Mouse (Mus musculus): ENCODE measurements around the gene Pde11a. TPM values are rescaled to one million over a fixed set of nuclear protein-coding genes. Genes with fewer than 3 reads are reported as not detected.

Gene Pde11a
- polyA plus RNA-seq, 1 experiment from 2014 or later = 0.28 TPM

DNA sequence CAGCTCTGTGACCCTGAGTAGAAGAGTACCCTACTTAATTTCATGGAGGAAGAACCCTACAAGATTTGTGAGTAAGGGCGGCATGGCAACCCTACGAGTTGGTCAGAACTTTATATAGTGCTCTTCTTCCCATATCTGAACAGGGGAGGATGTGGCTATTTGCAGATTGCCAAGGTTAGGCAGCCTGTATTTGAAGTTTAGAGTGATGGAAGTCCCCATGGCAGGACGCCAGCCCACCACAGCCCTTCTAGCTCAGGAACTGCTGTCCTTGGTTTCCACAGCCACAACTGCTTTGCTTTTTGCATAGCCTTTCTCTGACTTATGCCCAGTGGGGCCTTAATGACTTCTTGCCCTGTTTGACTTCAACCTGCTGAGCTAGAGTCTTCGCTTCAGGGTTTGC lies 253.6 kb downstream of the Pde11a start:
- Histone ChIP-seq H3K4me3 (no peak overlapping the region), H3K9ac (no peak overlapping the region), H3K4me2 (no peak overlapping the region), H3K27ac (no peak overlapping the region), H3K36me3 (no peaks in the 10 kb centered on the region), H3K4me1 (0 out of 2 replicates have a peak, but pooled peaks cover 10% of the 10 kb centered on the region), H3K27me3 (no peaks in the 10 kb centered on the region), H3K9me3 (no peaks in the 10 kb centered on the region)
- no peak for ATAC-seq (ENCODE audit: insufficient number of reproducible peaks, insufficient read depth, low FRiP score, low TSS enrichment, low read depth)
- 93% methylated on average over 4 of the region's 4 CpGs for WGBS

GRCm38 (mm10) chr2:76083901-76084300 lies 254.7 kb downstream of the Pde11a start:
- H3K4me1 ChIP-seq = 0 out of 2 replicates have a peak, but pooled peaks cover 7% of the 10 kb centered on the region
- no peaks in the 10 kb centered on the region for H3K36me3 ChIP-seq
- WGBS = 73% methylated on average over 3 of the region's 3 CpGs
- H3K9ac ChIP-seq = no peak overlapping the region
- H3K9me3 ChIP-seq = no peaks in the 10 kb centered on the region
- H3K4me3 ChIP-seq = no peak overlapping the region
- no peak for ATAC-seq (ENCODE audit: insufficient number of reproducible peaks, insufficient read depth, low FRiP score, low TSS enrichment, low read depth)
- no peak overlapping the region for H3K27ac ChIP-seq
- no peaks in the 10 kb centered on the region for H3K27me3 ChIP-seq
- no peak overlapping the region for H3K4me2 ChIP-seq

GRCm38 (mm10) chr2:76083396-76083795 lies 255.2 kb downstream of the Pde11a start:
- H3K4me2 ChIP-seq = no peak overlapping the region
- 0 out of 2 replicates have a peak, but pooled peaks cover 4% of the 10 kb centered on the region for H3K4me1 ChIP-seq
- H3K4me3 ChIP-seq = no peak overlapping the region
- ATAC-seq (ENCODE audit: insufficient number of reproducible peaks, insufficient read depth, low FRiP score, low TSS enrichment, low read depth) = no peak
- no peak overlapping the region for H3K9ac ChIP-seq
- no peaks in the 10 kb centered on the region for H3K27me3 ChIP-seq
- H3K36me3 ChIP-seq = no peaks in the 10 kb centered on the region
- 78% methylated on average over 2 of the region's 2 CpGs for WGBS
- H3K27ac ChIP-seq = no peak overlapping the region
- no peaks in the 10 kb centered on the region for H3K9me3 ChIP-seq

- H3K9ac ChIP-seq = no peak overlapping the region
- 81% methylated on average over 5 of the region's 5 CpGs for WGBS
- H3K36me3 ChIP-seq = no peaks in the 10 kb centered on the region
- no peak overlapping the region for H3K27ac ChIP-seq
- ATAC-seq (ENCODE audit: insufficient number of reproducible peaks, insufficient read depth, low FRiP score, low TSS enrichment, low read depth) = no peak
- no peaks in the 10 kb centered on the region for H3K4me1 ChIP-seq
- H3K4me3 ChIP-seq = no peak overlapping the region
- no peaks in the 10 kb centered on the region for H3K27me3 ChIP-seq
- H3K4me2 ChIP-seq = no peak overlapping the region
- H3K9me3 ChIP-seq = no peaks in the 10 kb centered on the region
Measured at GRCm38 (mm10) chr2:76081991-76082390, 256.6 kb downstream of the Pde11a start.

DNA sequence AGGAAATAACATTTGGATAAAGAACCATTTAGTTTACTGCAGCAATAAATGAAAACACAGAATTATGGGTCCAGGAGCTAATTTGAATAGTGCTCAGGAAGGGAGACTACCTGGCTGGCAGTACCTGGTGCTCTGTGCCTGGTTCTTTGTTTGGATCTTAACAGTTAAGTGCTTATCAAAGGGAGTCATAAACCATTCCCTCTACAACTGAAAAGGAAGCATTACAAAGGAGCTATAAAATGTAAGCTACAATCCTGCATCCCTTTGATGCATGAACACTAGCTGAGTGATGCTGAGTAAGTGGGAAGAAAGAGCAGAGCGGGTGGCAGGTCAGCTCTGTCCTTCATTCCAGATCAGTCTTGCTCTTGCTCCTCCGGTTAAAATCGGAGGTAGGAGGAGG lies 258.0 kb downstream of the Pde11a start:
- Histone ChIP-seq H3K36me3 (no peaks in the 10 kb centered on the region), H3K9ac (no peak overlapping the region), H3K9me3 (no peaks in the 10 kb centered on the region), H3K4me2 (no peak overlapping the region), H3K27me3 (no peaks in the 10 kb centered on the region), H3K4me1 (no peaks in the 10 kb centered on the region), H3K27ac (no peak overlapping the region), H3K4me3 (no peak overlapping the region)
- 77% methylated on average over 3 of the region's 3 CpGs for WGBS
- ATAC-seq (ENCODE audit: insufficient number of reproducible peaks, insufficient read depth, low FRiP score, low TSS enrichment, low read depth) = no peak

- no peak overlapping the region for H3K4me2 ChIP-seq
- no peaks in the 10 kb centered on the region for H3K4me1 ChIP-seq
- WGBS = 52% methylated on average over 2 of the region's 2 CpGs
- H3K4me3 ChIP-seq = no peak overlapping the region
- no peak for ATAC-seq (ENCODE audit: insufficient number of reproducible peaks, insufficient read depth, low FRiP score, low TSS enrichment, low read depth)
- H3K9ac ChIP-seq = no peak overlapping the region
- H3K36me3 ChIP-seq = no peaks in the 10 kb centered on the region
- H3K9me3 ChIP-seq = no peaks in the 10 kb centered on the region
- H3K27me3 ChIP-seq = no peaks in the 10 kb centered on the region
- no peak overlapping the region for H3K27ac ChIP-seq
Measured at GRCm38 (mm10) chr2:76076838-76077237, 261.7 kb downstream of the Pde11a start.

GRCm38 (mm10) chr2:76076047-76076446 lies 262.5 kb downstream of the Pde11a start:
- WGBS = 94% methylated on average over 4 of the region's 4 CpGs
- no peaks in the 10 kb centered on the region for H3K4me1 ChIP-seq
- no peaks in the 10 kb centered on the region for H3K27me3 ChIP-seq
- no peak overlapping the region for H3K4me2 ChIP-seq
- no peak overlapping the region for H3K27ac ChIP-seq
- no peak overlapping the region for H3K4me3 ChIP-seq
- H3K9ac ChIP-seq = no peak overlapping the region
- ATAC-seq (ENCODE audit: insufficient number of reproducible peaks, insufficient read depth, low FRiP score, low TSS enrichment, low read depth) = no peak
- H3K9me3 ChIP-seq = no peaks in the 10 kb centered on the region
- H3K36me3 ChIP-seq = no peaks in the 10 kb centered on the region

- 0 out of 2 replicates have a peak, but pooled peaks cover 4% of the 10 kb centered on the region for H3K4me1 ChIP-seq
- H3K4me2 ChIP-seq = no peak overlapping the region
- WGBS = 53% methylated on average over 6 of the region's 6 CpGs
Measured at GRCm38 (mm10) chr2:76073079-76073478, 265.5 kb downstream of the Pde11a start.

GRCm38 (mm10) chr2:76070432-76071306 lies 267.9 kb downstream of the Pde11a start:
- H3K9ac ChIP-seq = peak overlapping the region; percentile 52
- ATAC-seq (ENCODE audit: insufficient number of reproducible peaks, insufficient read depth, low FRiP score, low TSS enrichment, low read depth) = peak; percentile 82
- H3K4me2 ChIP-seq = peak overlapping the region; percentile 57
- H3K36me3 ChIP-seq = no peaks in the 10 kb centered on the region
- H3K4me1 ChIP-seq = 0 out of 2 replicates have a peak, but pooled peaks cover 4% of the 10 kb centered on the region
- H3K4me3 ChIP-seq = peak overlapping the region; percentile 38
- no peaks in the 10 kb centered on the region for H3K9me3 ChIP-seq
- peak overlapping the region; percentile 74 for H3K27ac ChIP-seq
- WGBS = 1% methylated on average over 19 of the region's 19 CpGs
- no peaks in the 10 kb centered on the region for H3K27me3 ChIP-seq

More at GRCm38 (mm10) chr2:76073079-76073478, 265.5 kb downstream of the Pde11a start:
- Histone ChIP-seq H3K36me3 (no peaks in the 10 kb centered on the region), H3K27ac (no peak overlapping the region), H3K9ac (no peak overlapping the region), H3K27me3 (no peaks in the 10 kb centered on the region), H3K4me3 (no peak overlapping the region), H3K9me3 (no peaks in the 10 kb centered on the region)
- ATAC-seq (ENCODE audit: insufficient number of reproducible peaks, insufficient read depth, low FRiP score, low TSS enrichment, low read depth) = no peak

DNA sequence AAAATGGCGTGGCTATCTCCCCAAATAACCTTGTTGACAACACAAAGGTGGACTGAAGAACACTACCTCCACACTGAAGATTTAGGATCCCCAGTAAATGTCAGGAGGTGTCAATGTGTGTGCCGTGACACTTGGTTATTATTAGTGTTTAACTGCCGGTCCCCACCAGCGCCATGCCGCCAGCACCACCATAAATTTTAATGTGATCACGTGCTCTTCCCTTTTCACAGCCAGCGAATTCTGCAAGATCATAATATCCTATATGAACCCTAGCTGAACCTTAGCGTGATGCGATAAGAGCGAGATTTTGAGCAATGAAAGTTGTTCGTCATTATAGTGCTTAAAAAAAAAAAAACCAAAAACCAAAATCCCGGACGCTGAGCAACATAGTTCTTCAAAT lies 269.3 kb downstream of the Pde11a start:
- 87% methylated on average over 13 of the region's 13 CpGs for WGBS
- Histone ChIP-seq H3K27me3 (no peaks in the 10 kb centered on the region), H3K36me3 (no peaks in the 10 kb centered on the region), H3K9ac (no peak overlapping the region), H3K27ac (no peak overlapping the region), H3K4me3 (no peak overlapping the region), H3K4me2 (no peak overlapping the region), H3K9me3 (no peaks in the 10 kb centered on the region), H3K4me1 (peaks cover 4% of the 10 kb centered on the region; the same call in 1 of the 2 replicates)
- ATAC-seq (ENCODE audit: insufficient number of reproducible peaks, insufficient read depth, low FRiP score, low TSS enrichment, low read depth) = no peak

- 88% methylated on average over 10 of the region's 10 CpGs for WGBS
- no peak overlapping the region for H3K27ac ChIP-seq
- ATAC-seq (ENCODE audit: insufficient number of reproducible peaks, insufficient read depth, low FRiP score, low TSS enrichment, low read depth) = no peak
- H3K27me3 ChIP-seq = no peaks in the 10 kb centered on the region
- no peak overlapping the region for H3K4me3 ChIP-seq
- peaks cover 4% of the 10 kb centered on the region; the same call in 1 of the 2 replicates for H3K4me1 ChIP-seq
- no peak overlapping the region for H3K4me2 ChIP-seq
- H3K9me3 ChIP-seq = no peaks in the 10 kb centered on the region
- no peaks in the 10 kb centered on the region for H3K36me3 ChIP-seq
- H3K9ac ChIP-seq = no peak overlapping the region
Measured at GRCm38 (mm10) chr2:76068155-76068554, 270.4 kb downstream of the Pde11a start.

DNA sequence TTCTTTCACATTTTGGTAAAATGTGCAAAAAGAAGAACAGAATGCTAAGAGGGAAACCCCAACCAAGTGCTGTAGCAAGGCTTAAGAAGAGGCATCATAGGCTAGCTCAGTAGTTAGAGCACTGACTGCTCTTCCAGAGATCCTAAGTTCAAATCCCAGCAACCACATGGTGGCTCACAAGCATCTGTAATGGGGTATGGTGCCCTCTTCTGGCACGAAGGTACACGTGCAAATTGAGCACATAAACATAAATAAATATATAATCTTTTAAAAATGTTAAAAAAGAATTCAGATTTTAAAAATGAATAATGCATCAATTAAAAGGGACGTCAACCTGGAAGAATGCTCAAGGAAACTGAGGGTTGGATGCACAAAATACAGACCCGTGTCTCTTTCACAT lies 271.4 kb downstream of the Pde11a start:
- 52% methylated on average over 4 of the region's 4 CpGs for WGBS
- H3K27ac ChIP-seq = no peak overlapping the region
- no peak overlapping the region for H3K9ac ChIP-seq
- no peaks in the 10 kb centered on the region for H3K9me3 ChIP-seq
- H3K27me3 ChIP-seq = no peaks in the 10 kb centered on the region
- ATAC-seq (ENCODE audit: insufficient number of reproducible peaks, insufficient read depth, low FRiP score, low TSS enrichment, low read depth) = no peak
- H3K4me2 ChIP-seq = no peak overlapping the region
- peaks cover 4% of the 10 kb centered on the region; the same call in 1 of the 2 replicates for H3K4me1 ChIP-seq
- no peak overlapping the region for H3K4me3 ChIP-seq
- no peaks in the 10 kb centered on the region for H3K36me3 ChIP-seq
